Mouse (Mus musculus) thymus, postnatal 36 days (tissue): ENCODE measurements around the gene Glrx.
"Not testable (repeated sequence)": the region's sequence is repeated elsewhere in the genome, so short reads cannot be mapped to it uniquely, and the experiment has no call there.

ENCODE experiments used
- DNase-seq, 2 experiments: peaks; one replicate each; pipeline ENCODE4 v3.0.0; 2022; ENCODE audit warnings: mixed read lengths in 2 of 2

The Glrx gene

GRCm38 (mm10) chr13:75838506-75838905 is 1.2 kb upstream of the Glrx start:
- no peak for DNase-seq

- no peak for DNase-seq
These were observed 1.2 kb downstream of the Glrx start for GRCm38 (mm10) chr13:75840752-75841285.

- no peak for DNase-seq
These were observed 2.3 kb downstream of the Glrx start for GRCm38 (mm10) chr13:75841950-75842349.

- DNase-seq, result no peak
These were observed 3.7 kb downstream of the Glrx start for GRCm38 (mm10) chr13:75843331-75843730.

GRCm38 (mm10) chr13:75843993-75844683 is 4.5 kb downstream of the Glrx start:
- DNase-seq, result no peak

- no peak for DNase-seq
These were observed 5.3 kb downstream of the Glrx start for GRCm38 (mm10) chr13:75844833-75845518.

GRCm38 (mm10) chr13:75845519-75846166 is 6.0 kb downstream of the Glrx start:
- DNase-seq, result no peak

- no peak for DNase-seq
These were observed 7.4 kb downstream of the Glrx start for GRCm38 (mm10) chr13:75847027-75847426.

- DNase-seq, result no peak
These were observed 12.4 kb downstream of the Glrx start for GRCm38 (mm10) chr13:75852027-75852426.

GRCm38 (mm10) chr13:75853118-75853517 is 13.4 kb downstream of the Glrx start:
- no peak for DNase-seq

GRCm38 (mm10) chr13:75859264-75859844 is 19.7 kb downstream of the Glrx start:
- no peak for DNase-seq

- DNase-seq, result no peak
These were observed 26.0 kb downstream of the Glrx start for GRCm38 (mm10) chr13:75865486-75866184.

GRCm38 (mm10) chr13:75867876-75868275 is 28.2 kb downstream of the Glrx start:
- no peak for DNase-seq

- DNase-seq, result no peak
These were observed 35.1 kb downstream of the Glrx start for GRCm38 (mm10) chr13:75874608-75875376.

GRCm38 (mm10) chr13:75876188-75876587 is 36.5 kb downstream of the Glrx start:
- not testable (repeated sequence) for DNase-seq

- DNase-seq, result no peak
These were observed 36.9 kb downstream of the Glrx start for GRCm38 (mm10) chr13:75876592-75876991.

GRCm38 (mm10) chr13:75877907-75878306 is 38.2 kb downstream of the Glrx start:
- DNase-seq, result no peak

GRCm38 (mm10) chr13:75879756-75880155 is 40.1 kb downstream of the Glrx start:
- no peak for DNase-seq

- DNase-seq, result no peak
These were observed 40.8 kb downstream of the Glrx start for GRCm38 (mm10) chr13:75880501-75880900.

- DNase-seq, result no peak
These were observed 44.1 kb downstream of the Glrx start for GRCm38 (mm10) chr13:75883792-75884191.

GRCm38 (mm10) chr13:75891868-75892267 is 52.2 kb downstream of the Glrx start:
- no peak for DNase-seq

- no peak for DNase-seq
These were observed 52.6 kb downstream of the Glrx start for GRCm38 (mm10) chr13:75892291-75892690.
